Mouse (Mus musculus): ENCODE results near the gene Foxe3.
"Not testable (repeated sequence)": the region's sequence is repeated elsewhere in the genome, so short reads cannot be mapped to it uniquely, and the experiment has no call there.

Gene Foxe3

GRCm38 (mm10) chr4:114925917-114926312 lies at the start of gene Foxe3:
Foxe3 (minus strand) TSS chr4:114926013.
- no peak for DNase-seq

GRCm38 (mm10) chr4:114973229-114973740 lies 47.5 kb upstream of the Foxe3 start:
- DNase-seq: no peak

- no peak for DNase-seq
These were observed 44.9 kb upstream of the Foxe3 start for GRCm38 (mm10) chr4:114970736-114971135.

GRCm38 (mm10) chr4:114960881-114961280 lies 35.1 kb upstream of the Foxe3 start:
- DNase-seq: not testable (repeated sequence)

- DNase-seq: no peak
These were observed 33.7 kb upstream of the Foxe3 start for GRCm38 (mm10) chr4:114959533-114959932.

- DNase-seq: no peak
These were observed 33.0 kb upstream of the Foxe3 start for GRCm38 (mm10) chr4:114958786-114959185.

- no peak for DNase-seq
These were observed 32.4 kb upstream of the Foxe3 start for GRCm38 (mm10) chr4:114958231-114958630.

- no peak for DNase-seq
These were observed 31.6 kb upstream of the Foxe3 start for GRCm38 (mm10) chr4:114957403-114957802.

GRCm38 (mm10) chr4:114953172-114953571 lies 27.4 kb upstream of the Foxe3 start:
- no peak for DNase-seq

GRCm38 (mm10) chr4:114947852-114948481 lies 22.2 kb upstream of the Foxe3 start:
- no peak for DNase-seq

- peak; percentile 69 for DNase-seq
These were observed 21.6 kb upstream of the Foxe3 start for GRCm38 (mm10) chr4:114947395-114947794.

GRCm38 (mm10) chr4:114946416-114946815 lies 20.6 kb upstream of the Foxe3 start:
- DNase-seq: no peak

GRCm38 (mm10) chr4:114945021-114945420 lies 19.2 kb upstream of the Foxe3 start:
- DNase-seq: no peak

GRCm38 (mm10) chr4:114942583-114942982 lies 16.8 kb upstream of the Foxe3 start:
- DNase-seq: no peak

- DNase-seq: no peak
These were observed 16.3 kb upstream of the Foxe3 start for GRCm38 (mm10) chr4:114942112-114942511.

GRCm38 (mm10) chr4:114941311-114941710 lies 15.5 kb upstream of the Foxe3 start:
- no peak for DNase-seq

GRCm38 (mm10) chr4:114938248-114938647 lies 12.4 kb upstream of the Foxe3 start:
- DNase-seq: no peak

- no peak for DNase-seq
These were observed 11.7 kb upstream of the Foxe3 start for GRCm38 (mm10) chr4:114937459-114938047.

- no peak for DNase-seq
These were observed 8.4 kb upstream of the Foxe3 start for GRCm38 (mm10) chr4:114934188-114934587.

- no peak for DNase-seq
These were observed 6.9 kb upstream of the Foxe3 start for GRCm38 (mm10) chr4:114932747-114933146.

- DNase-seq: no peak
These were observed 3.3 kb upstream of the Foxe3 start for GRCm38 (mm10) chr4:114929155-114929554.

- DNase-seq: no peak
These were observed 569 bp downstream of the Foxe3 start for GRCm38 (mm10) chr4:114924971-114925916.

- peak; percentile 51 for DNase-seq
These were observed 8.7 kb downstream of the Foxe3 start for GRCm38 (mm10) chr4:114917091-114917490.
